Mouse (Mus musculus) fibroblast of lung, adult 2 months (primary cell): ENCODE data around the gene Epb41l3.

Experiments
- DNase-seq: peaks from one replicate; pipeline ENCODE4 v3.0.0-alpha.2; 2011; ENCODE audit warnings: low read depth

Epb41l3 gene

GRCm38 (mm10) chr17:69181560-69182316 is 106.3 kb downstream of the Epb41l3 start:
- DNase-seq, result no peak

GRCm38 (mm10) chr17:69187794-69188193 is 112.3 kb downstream of the Epb41l3 start:
- DNase-seq, result no peak

GRCm38 (mm10) chr17:69192863-69193493 is 117.5 kb downstream of the Epb41l3 start:
- DNase-seq, result no peak

- no peak for DNase-seq
These were observed 119.1 kb downstream of the Epb41l3 start for GRCm38 (mm10) chr17:69194599-69194998.

GRCm38 (mm10) chr17:69195758-69196157 is 120.3 kb downstream of the Epb41l3 start:
- no peak for DNase-seq

GRCm38 (mm10) chr17:69196656-69197055 is 121.2 kb downstream of the Epb41l3 start:
- DNase-seq, result no peak

GRCm38 (mm10) chr17:69198805-69199204 is 123.3 kb downstream of the Epb41l3 start:
- DNase-seq, result no peak

GRCm38 (mm10) chr17:69199827-69200226 is 124.3 kb downstream of the Epb41l3 start:
- DNase-seq, result no peak

- DNase-seq, result no peak
These were observed 125.5 kb downstream of the Epb41l3 start for GRCm38 (mm10) chr17:69200936-69201335.

- no peak for DNase-seq
These were observed 130.0 kb downstream of the Epb41l3 start for GRCm38 (mm10) chr17:69205282-69205999.

GRCm38 (mm10) chr17:69207562-69208312 is 132.3 kb downstream of the Epb41l3 start:
- DNase-seq, result no peak

GRCm38 (mm10) chr17:69211065-69211464 is 135.6 kb downstream of the Epb41l3 start:
- DNase-seq, result no peak

- DNase-seq, result no peak
These were observed 140.6 kb downstream of the Epb41l3 start for GRCm38 (mm10) chr17:69216120-69216519.

GRCm38 (mm10) chr17:69220849-69221248 is 145.4 kb downstream of the Epb41l3 start:
- DNase-seq, result no peak

GRCm38 (mm10) chr17:69221377-69221776 is 145.9 kb downstream of the Epb41l3 start:
- DNase-seq, result peak; percentile 49

- peak; percentile 53 for DNase-seq
These were observed 146.6 kb downstream of the Epb41l3 start for GRCm38 (mm10) chr17:69221966-69222692.

GRCm38 (mm10) chr17:69225996-69226395 is 150.5 kb downstream of the Epb41l3 start:
- DNase-seq, result no peak

- DNase-seq, result no peak
These were observed 152.0 kb downstream of the Epb41l3 start for GRCm38 (mm10) chr17:69227426-69228014.

GRCm38 (mm10) chr17:69229451-69229850 is 154.0 kb downstream of the Epb41l3 start:
- no peak for DNase-seq

GRCm38 (mm10) chr17:69230131-69230621 is 154.7 kb downstream of the Epb41l3 start:
- no peak for DNase-seq

- no peak for DNase-seq
These were observed 155.9 kb downstream of the Epb41l3 start for GRCm38 (mm10) chr17:69231360-69231759.
